Mouse (Mus musculus) stomach, embryonic 15.5 days (tissue): ENCODE measurements around the gene Shprh. TPM values are rescaled to one million over a fixed set of nuclear protein-coding genes. Genes with fewer than 3 reads are reported as not detected.
A peak's percentile ranks its signal among the peaks of the same experiment; 100 is the strongest.

Experiments
- ATAC-seq: fragments of 200-750 bp; cut with Nextera tagmentation; 2 replicates; pipeline ENCODE4 v1.8.0; 2017; ENCODE audit warnings: low read depth, moderate number of reproducible peaks, moderate TSS enrichment; ENCODE audit not compliant: insufficient read depth, low FRiP score
- H3K27ac ChIP-seq: fragments of 300-500 bp; sonication (generic); 2 replicates; pipeline ENCODE4 v1.5.1; 2015; ENCODE audit warnings: mild to moderate bottlenecking, inconsistent platforms
- H3K27me3 ChIP-seq: fragments of 300-500 bp; sonication (generic); replicated peaks from 2 replicates; pipeline ENCODE4 v1.6.1; 2015; ENCODE audit warnings: inconsistent platforms
- H3K36me3 ChIP-seq: fragments of 300-500 bp; sonication (generic); 2 replicates; pipeline ENCODE4 v1.6.1; 2015; ENCODE audit warnings: inconsistent platforms
- H3K4me1 ChIP-seq: fragments of 300-500 bp; sonication (generic); 2 replicates; pipeline ENCODE4 v1.6.1; 2015; ENCODE audit warnings: inconsistent platforms
- H3K4me2 ChIP-seq: fragments of 300-500 bp; sonication (generic); 2 replicates; pipeline ENCODE4 v1.6.1; 2015; ENCODE audit warnings: mild to moderate bottlenecking, inconsistent platforms
- H3K4me3 ChIP-seq: fragments of 300-500 bp; sonication (generic); replicated peaks from 2 replicates; pipeline ENCODE4 v1.5.1; 2015; ENCODE audit warnings: inconsistent platforms
- H3K9ac ChIP-seq: fragments of 300-500 bp; sonication (generic); 2 replicates; pipeline ENCODE4 v1.6.1; 2015; ENCODE audit warnings: inconsistent platforms
- H3K9me3 ChIP-seq: fragments of 300-500 bp; sonication (generic); 2 replicates; pipeline ENCODE4 v1.6.1; 2016; ENCODE audit warnings: inconsistent platforms
- WGBS: fragments of 180-500 bp; shearing (Covaris S2); methylation state at CpG from one replicate; pipeline ENCODE4 v1.1.7; 2015; 5-methylcytosine and 5-hydroxymethylcytosine counted together
- polyA plus RNA-seq: library from polyadenylated mRNA; unstranded; fragments of >200 nt; fragmentation: Nextera tagmentation; extraction: Ambion mirVana; gene quantifications from 2 replicates; pipeline ENCODE4 v1.2.1, GENCODE M21; 2015

Shprh gene
- polyA plus RNA-seq, result 15.1 and 15.9 TPM in 2 replicates

DNA sequence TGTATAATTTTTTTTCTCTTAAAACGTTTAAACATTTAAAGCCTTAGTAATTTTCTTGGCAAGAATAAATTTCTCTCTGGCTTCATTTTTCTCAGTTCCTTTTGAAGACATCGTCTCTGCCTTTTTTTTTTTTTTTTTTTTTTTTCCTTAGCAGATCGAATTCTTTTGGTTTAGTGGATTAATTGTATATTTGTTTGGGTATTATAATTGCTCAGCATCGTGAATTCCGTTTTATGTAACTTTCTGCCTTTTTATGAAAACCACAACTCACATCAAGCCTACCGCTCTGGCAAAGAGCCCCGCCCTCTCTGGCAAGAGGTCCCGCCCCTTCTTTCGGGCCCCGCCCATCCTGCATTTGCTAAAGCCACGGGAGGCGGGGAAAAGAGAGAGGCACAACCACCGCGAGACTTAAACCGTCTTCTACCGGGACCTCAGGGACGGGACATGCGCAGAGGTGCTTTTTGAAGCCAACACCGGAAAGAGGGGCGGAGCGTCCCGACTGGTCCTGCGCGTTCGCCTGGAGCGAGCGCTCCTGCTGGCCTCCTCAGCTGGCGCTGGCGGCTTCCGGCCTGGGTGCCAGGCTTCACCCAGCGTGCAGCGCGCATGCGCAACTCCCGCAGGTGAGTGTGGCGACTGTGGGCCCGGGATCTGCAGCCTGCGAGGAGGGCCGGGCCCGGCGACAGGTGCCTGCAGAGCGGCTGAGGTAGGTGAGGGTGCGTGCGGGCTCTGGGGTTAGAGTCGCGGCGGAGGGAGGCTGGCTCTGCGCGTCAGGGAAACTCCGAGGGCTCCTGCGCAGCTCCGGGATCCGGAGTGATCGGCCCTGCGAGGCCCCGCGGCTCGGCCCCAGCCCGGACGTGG is at the start of gene Shprh:
Gene Shprh, plus strand, starts transcription at position 544 of the 858 bp plus-strand sequence.
- Histone ChIP-seq H3K9ac (peak within 1 kb of the TSS; percentile 72), H3K9me3 (no peaks in the 10 kb centered on the region), H3K4me3 (peak within 1 kb of the TSS; percentile 94), H3K27ac (peak within 1 kb of the TSS; percentile 84), H3K4me1 (peaks cover 4% of the 10 kb centered on the region; the same call in 1 of the 2 replicates), H3K36me3 (peaks cover 8% of the 10 kb centered on the region; the same call in 1 of the 2 replicates), H3K4me2 (peak within 1 kb of the TSS; percentile 64), H3K27me3 (no peaks in the 10 kb centered on the region)
- WGBS, result 1% methylated on average over 59 of the region's 60 CpGs
- ATAC-seq, result peak; percentile 100

DNA sequence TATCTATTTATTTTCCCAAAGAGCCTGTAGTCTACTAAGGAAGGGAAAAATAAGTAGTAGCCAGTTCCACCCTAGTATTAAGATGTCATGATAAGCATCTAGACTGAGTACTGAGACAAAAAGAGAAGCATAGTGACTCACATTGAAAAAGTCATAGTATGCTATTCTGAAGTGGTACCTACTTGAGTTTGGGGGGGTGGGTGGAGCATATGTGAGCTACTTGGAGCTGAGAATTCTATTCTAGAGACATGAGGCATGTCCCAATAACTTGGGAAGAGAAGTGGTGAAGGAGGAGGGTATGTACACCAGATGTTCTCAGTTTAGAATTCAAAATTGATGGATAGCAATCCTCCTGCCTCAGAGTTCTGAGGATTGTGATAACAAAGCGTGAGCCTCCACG is 27.4 kb upstream of the Shprh start:
- Histone ChIP-seq H3K27ac (no peak overlapping the region), H3K27me3 (no peaks in the 10 kb centered on the region), H3K4me3 (no peak overlapping the region), H3K4me2 (no peak overlapping the region), H3K4me1 (no peaks in the 10 kb centered on the region), H3K36me3 (no peaks in the 10 kb centered on the region), H3K9ac (no peak overlapping the region), H3K9me3 (no peaks in the 10 kb centered on the region)
- WGBS, result 76% methylated on average over 2 of the region's 2 CpGs
- no peak for ATAC-seq

DNA sequence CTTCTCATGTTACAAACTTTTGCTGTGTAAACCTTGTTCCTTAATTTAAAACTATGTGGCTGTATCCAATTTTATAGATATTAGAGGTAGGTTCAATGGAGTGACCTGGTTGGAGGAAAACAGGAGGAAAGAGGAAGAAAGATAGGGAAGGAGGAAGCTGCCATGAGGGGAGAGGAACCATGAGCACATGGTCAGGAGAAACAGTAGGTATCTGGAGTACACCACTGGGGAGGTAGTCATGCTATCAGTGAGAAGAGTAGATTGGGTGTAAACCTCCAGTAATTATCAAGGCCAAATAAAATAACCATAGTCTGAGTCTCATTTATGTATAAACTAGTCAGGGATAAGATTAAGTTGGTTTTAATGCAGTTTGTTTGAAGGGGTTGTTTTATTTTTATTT is 3.6 kb upstream of the Shprh start:
- Histone ChIP-seq H3K9ac (no peak overlapping the region), H3K4me1 (peaks cover 4% of the 10 kb centered on the region; the same call in 1 of the 2 replicates), H3K36me3 (no peaks in the 10 kb centered on the region), H3K4me2 (no peak overlapping the region), H3K9me3 (no peaks in the 10 kb centered on the region), H3K27ac (no peak overlapping the region), H3K27me3 (no peaks in the 10 kb centered on the region), H3K4me3 (no peak overlapping the region)
- no peak for ATAC-seq

DNA sequence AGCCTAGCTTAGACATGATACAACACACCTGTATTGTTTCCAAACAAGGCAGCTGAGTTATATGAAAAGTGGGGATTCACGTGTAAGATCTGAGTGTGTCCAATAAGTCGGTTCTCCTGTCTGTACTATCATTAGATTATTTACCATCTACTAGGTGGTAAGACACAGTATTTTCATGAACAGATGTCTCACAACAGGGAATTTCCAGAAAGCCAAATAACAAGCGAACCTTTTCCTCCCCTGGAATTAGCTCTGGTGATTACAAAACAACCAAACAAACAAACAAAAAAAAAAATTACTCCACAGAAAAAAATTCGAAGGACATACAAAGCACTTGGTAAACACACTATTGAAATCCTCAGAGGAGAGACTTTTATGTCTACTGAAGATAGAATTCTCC is 781 bp upstream of the Shprh start:
- no peak for ATAC-seq
- Histone ChIP-seq H3K27ac (no peak overlapping the region), H3K9ac (no peak overlapping the region), H3K4me2 (no peak overlapping the region), H3K4me3 (no peak overlapping the region), H3K4me1 (peaks cover 4% of the 10 kb centered on the region; the same call in 1 of the 2 replicates), H3K9me3 (no peaks in the 10 kb centered on the region), H3K27me3 (no peaks in the 10 kb centered on the region), H3K36me3 (peaks cover 8% of the 10 kb centered on the region; the same call in 1 of the 2 replicates)
- 62% methylated on average over 4 of the region's 4 CpGs for WGBS

DNA sequence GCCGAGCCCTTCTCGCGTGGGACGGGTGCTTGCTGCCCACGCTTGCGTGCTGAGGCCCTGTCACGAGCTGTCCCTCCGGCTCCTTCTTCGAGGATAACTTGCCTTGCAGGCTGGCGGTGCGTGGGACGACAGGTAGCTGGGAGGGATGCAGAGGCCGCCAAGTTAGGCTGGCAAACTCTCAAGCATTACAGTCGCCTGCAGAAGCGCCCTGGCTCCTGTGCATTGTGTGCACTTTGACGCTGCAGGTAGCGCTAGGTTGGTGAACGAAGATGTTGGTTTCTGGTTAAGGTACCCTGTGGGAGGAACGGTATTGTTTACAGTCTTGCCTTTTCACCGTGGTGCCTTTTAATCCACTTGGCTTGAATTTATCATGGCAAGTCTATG is 507 bp downstream of the Shprh start:
- WGBS, result under 1% methylated on average over 20 of the region's 20 CpGs
- H3K9me3 ChIP-seq, result no peaks in the 10 kb centered on the region
- peak overlapping the region; percentile 64 for H3K4me2 ChIP-seq
- peak overlapping the region; percentile 84 for H3K27ac ChIP-seq
- H3K4me3 ChIP-seq, result peak overlapping the region; percentile 94
- no peaks in the 10 kb centered on the region for H3K27me3 ChIP-seq
- H3K9ac ChIP-seq, result peak overlapping the region; percentile 72
- peak; percentile 24; the same call in 1 of the 2 replicates for ATAC-seq
- H3K4me1 ChIP-seq, result peaks cover 4% of the 10 kb centered on the region; the same call in 1 of the 2 replicates
- peaks cover 8% of the 10 kb centered on the region; the same call in 1 of the 2 replicates for H3K36me3 ChIP-seq

DNA sequence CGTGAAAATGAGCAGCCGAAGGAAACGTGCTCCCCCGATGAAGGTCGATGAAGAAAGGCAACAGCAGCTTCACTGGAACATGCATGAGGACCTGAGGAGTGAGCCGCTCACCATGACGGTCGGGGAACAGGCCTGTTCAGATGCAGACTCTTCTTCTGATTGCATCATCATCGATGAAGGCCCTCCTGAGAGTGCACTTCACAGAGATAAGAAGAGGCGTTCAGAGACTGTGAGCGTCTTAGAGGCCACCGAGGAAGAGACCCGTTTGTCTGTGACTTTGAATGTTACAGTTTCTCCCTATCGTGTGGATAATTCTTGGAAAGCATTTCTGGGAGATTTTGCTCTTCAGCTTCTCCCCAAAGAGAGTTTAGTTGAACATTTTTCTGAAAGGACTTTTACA is 2.4 kb downstream of the Shprh start:
- Histone ChIP-seq H3K27me3 (no peaks in the 10 kb centered on the region), H3K9ac (no peak overlapping the region), H3K4me3 (no peak overlapping the region), H3K4me1 (peaks cover 4% of the 10 kb centered on the region; the same call in 1 of the 2 replicates), H3K9me3 (no peaks in the 10 kb centered on the region), H3K4me2 (no peak overlapping the region), H3K36me3 (peaks cover 11% of the 10 kb centered on the region; the same call in 1 of the 2 replicates), H3K27ac (no peak overlapping the region)
- 91% methylated on average over 14 of the region's 14 CpGs for WGBS
- ATAC-seq, result no peak

DNA sequence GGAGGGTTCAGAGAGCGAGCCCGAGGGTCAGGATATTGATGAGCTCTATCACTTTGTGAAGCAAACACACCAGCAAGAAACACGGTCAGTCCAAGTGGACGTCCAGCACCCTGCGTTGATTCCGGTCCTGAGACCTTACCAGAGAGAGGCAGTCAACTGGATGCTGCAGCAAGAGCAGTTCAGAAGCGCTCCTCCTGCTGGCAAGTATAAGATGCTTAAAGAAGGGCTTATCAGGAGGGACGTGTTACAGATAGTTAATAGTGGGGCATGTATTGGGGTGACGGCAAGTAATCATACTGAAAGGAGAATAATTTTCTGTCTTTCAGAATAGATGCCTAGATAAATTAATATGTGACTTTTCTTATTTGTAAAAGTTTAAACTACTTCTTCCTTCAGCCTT is 7.8 kb downstream of the Shprh start:
- Histone ChIP-seq H3K27me3 (no peaks in the 10 kb centered on the region), H3K4me3 (no peak overlapping the region), H3K9me3 (no peaks in the 10 kb centered on the region), H3K4me1 (no peaks in the 10 kb centered on the region), H3K9ac (no peak overlapping the region), H3K36me3 (peaks cover 21% of the 10 kb centered on the region), H3K27ac (no peak overlapping the region), H3K4me2 (no peak overlapping the region)
- ATAC-seq, result no peak
- WGBS, result 89% methylated on average over 9 of the region's 9 CpGs

DNA sequence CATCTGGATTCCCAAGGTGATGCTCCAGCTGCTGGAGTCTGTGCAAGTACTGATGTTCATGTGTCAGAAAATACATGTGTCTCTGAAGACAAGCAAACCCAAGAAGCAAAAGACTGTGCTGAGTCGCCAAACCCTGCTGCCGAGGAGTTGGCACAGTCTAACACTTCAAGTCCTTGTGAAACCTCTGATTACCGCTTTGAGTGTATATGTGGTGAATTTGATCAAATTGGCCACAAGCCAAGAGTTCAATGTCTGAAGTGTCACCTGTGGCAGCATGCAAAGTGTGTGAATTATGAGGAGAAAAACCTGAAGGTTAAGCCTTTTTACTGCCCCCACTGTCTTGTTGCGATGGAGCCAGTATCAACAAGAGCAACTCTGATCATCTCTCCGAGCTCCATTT is 15.3 kb downstream of the Shprh start:
- H3K9me3 ChIP-seq, result no peaks in the 10 kb centered on the region
- ATAC-seq, result no peak
- H3K4me1 ChIP-seq, result no peaks in the 10 kb centered on the region
- H3K9ac ChIP-seq, result no peak overlapping the region
- no peak overlapping the region for H3K27ac ChIP-seq
- WGBS, result 91% methylated on average over 5 of the region's 5 CpGs
- H3K4me3 ChIP-seq, result no peak overlapping the region
- H3K4me2 ChIP-seq, result no peak overlapping the region
- peaks cover 35% of the 10 kb centered on the region for H3K36me3 ChIP-seq
- H3K27me3 ChIP-seq, result no peaks in the 10 kb centered on the region

DNA sequence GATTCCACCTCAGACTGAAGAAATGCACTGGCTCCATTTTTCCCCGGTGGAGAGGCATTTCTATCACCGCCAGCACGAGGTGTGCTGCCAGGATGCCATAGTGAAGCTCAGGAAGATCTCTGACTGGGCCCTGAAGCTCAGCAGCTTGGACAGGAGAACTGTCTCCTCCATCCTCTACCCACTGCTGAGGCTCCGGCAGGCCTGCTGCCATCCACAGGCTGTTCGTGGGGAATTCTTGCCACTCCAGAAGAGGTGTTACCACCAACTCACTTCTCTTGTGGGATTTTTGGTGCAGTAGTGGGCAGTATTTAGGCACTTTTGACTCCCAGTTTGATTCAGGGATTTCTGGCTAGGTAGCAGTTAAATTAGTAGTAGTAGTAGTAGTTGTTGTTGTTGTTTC is 21.0 kb downstream of the Shprh start:
- no peak for ATAC-seq

DNA sequence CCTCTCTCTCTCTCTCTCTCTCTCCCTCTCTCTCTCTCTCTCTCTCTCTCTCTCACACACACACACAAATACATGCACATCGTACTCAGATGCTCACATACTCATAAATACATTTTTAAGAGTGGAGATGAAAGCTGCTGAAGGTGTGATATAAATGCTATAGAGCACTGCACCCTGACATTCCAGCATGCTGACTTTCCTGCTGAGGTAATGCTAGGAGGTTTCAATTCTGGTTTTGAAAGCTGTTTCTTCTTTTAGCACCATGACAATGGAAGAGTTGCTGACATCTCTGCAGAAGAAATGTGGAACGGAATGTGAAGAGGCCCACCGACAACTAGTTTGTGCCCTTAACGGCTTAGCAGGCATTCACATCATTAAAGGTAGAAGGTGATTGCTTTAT is 22.4 kb downstream of the Shprh start:
- Histone ChIP-seq H3K9ac (no peak overlapping the region), H3K4me2 (no peak overlapping the region), H3K36me3 (peaks cover 40% of the 10 kb centered on the region), H3K27me3 (no peaks in the 10 kb centered on the region), H3K4me3 (no peak overlapping the region), H3K4me1 (no peaks in the 10 kb centered on the region), H3K27ac (no peak overlapping the region), H3K9me3 (no peaks in the 10 kb centered on the region)
- no peak for ATAC-seq
- 91% methylated on average over 4 of the region's 4 CpGs for WGBS

More for the DNA sequence above, 21.0 kb downstream of the Shprh start:
- Histone ChIP-seq H3K9me3 (no peaks in the 10 kb centered on the region), H3K36me3 (peaks cover 45% of the 10 kb centered on the region), H3K9ac (no peak overlapping the region), H3K4me3 (no peak overlapping the region), H3K4me1 (no peaks in the 10 kb centered on the region), H3K27ac (no peak overlapping the region), H3K27me3 (no peaks in the 10 kb centered on the region), H3K4me2 (no peak overlapping the region)
- 88% methylated on average over 5 of the region's 5 CpGs for WGBS

DNA sequence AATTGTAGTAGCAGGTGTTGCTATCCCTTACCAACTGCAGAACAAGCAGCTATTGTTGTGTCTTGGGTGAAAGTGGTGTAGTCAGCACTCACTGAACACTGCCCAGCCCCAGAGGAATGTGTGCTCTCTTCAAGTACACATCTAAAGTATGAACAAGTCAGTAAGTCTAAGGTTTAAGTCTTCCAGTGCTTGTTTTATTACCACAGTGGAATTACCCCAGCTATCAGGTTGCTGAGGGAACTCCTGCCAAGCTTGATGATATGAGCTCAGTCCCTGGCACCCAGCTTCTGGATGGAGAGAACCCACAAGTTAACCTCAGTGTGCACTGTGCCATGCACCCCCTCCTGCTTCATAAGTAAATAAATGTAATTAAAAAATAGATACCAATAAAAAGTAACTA is 23.3 kb downstream of the Shprh start:
- ATAC-seq, result no peak
- H3K4me1 ChIP-seq, result no peaks in the 10 kb centered on the region
- H3K36me3 ChIP-seq, result peaks cover 34% of the 10 kb centered on the region

DNA sequence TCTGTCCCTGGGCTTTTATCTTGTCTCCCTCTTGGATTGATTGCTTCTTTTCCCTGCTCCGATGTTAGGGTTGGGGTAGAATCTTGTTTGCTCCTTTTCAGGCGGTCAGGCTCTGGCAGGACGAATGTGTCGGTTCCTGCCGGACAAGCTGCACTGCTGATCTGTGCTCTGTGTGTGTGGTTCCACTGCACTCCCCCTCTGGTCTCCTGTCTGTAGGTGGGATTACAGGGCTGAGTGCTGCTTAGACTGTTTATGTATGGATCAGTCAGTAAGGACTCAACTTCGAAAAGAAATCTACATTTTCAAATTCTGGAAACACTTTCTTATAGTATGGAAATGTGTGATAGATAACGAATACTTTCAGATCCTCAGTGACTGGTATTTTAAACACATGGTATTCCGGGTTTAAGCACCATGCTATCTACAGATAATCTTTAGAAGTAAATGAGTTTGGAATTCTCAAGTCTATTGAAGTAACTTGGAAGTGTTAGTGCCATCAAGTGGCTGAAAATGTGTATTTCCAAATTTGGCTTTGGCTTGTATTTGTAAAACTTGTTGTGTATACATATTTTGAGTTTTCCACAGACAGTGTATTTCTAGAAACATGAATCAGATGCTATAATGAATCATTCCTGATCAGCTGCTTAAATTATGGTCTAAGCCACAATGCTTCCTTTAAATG is 26.7 kb downstream of the Shprh start:
- Histone ChIP-seq H3K27me3 (no peaks in the 10 kb centered on the region), H3K36me3 (peaks cover 21% of the 10 kb centered on the region), H3K9ac (no peak overlapping the region), H3K27ac (no peak overlapping the region), H3K4me2 (no peak overlapping the region), H3K4me3 (no peak overlapping the region), H3K4me1 (no peaks in the 10 kb centered on the region), H3K9me3 (no peaks in the 10 kb centered on the region)
- no peak for ATAC-seq
- WGBS, result 75% methylated on average over 8 of the region's 8 CpGs

More for the DNA sequence above, 23.3 kb downstream of the Shprh start:
- no peak overlapping the region for H3K9ac ChIP-seq
- H3K27ac ChIP-seq, result no peak overlapping the region
- H3K9me3 ChIP-seq, result no peaks in the 10 kb centered on the region
- no peaks in the 10 kb centered on the region for H3K27me3 ChIP-seq
- H3K4me2 ChIP-seq, result no peak overlapping the region
- no peak overlapping the region for H3K4me3 ChIP-seq
